Mouse (Mus musculus): ENCODE measurements around the gene 4933411K16Rik.

- peak; percentile 57 for TF ChIP-seq CTCF (IDR thresholded peaks at IDR 0.05; ENCODE audit: low read depth, low read length)
- no peak for TF ChIP-seq POLR2A (IDR thresholded peaks at IDR 0.05; ENCODE audit: extremely low read depth, insufficient read depth, low read length)
These were observed 20.8 kb downstream of the 4933411K16Rik start for GRCm38 (mm10) chr19:42072802-42073201.

Data from liver, adult 2 months (tissue).